Mouse (Mus musculus) bone marrow, adult 2 months (tissue): Measurements from ENCODE around the gene Nprl3.

Source experiments
- CTCF ChIP-seq: fragments of 200-500 bp; IDR thresholded peaks from 2 replicates; pipeline ENCODE4 v1.5.1; 2011; ENCODE audit warnings: low read length, control low read depth; ENCODE audit not compliant: control insufficient read depth, insufficient read depth
- POLR2A ChIP-seq: fragments of 200-500 bp; IDR thresholded peaks from 2 replicates; pipeline ENCODE4 v1.6.1; 2011; ENCODE audit warnings: low read depth, mild to moderate bottlenecking, control low read depth, low read length, borderline replicate concordance; ENCODE audit not compliant: control insufficient read depth

DNA sequence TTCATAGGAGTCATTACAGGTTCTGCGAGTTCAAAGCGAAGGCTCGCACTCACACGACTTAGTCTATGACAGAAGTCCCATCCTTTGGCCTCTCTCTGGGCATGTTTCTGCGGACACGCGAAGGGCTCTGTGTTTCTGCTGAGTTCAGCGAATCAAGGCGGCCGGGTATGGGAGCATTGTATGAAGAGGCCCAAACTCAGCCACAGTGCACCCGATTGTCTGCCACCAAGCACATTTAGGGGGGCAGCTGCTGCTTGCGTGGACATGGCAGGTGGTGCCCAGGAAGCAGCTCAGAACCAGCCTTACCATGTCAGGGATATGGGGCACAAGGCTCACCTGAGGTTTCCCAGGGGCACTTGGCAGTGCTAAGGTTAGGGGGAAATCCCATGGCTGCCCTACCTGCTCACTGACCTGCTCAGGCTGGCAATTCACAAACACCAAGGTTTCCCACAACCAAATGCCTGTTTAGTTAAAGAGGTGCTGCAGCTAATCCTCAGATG is 11.0 kb upstream of the Nprl3 start:
- no peak for TF ChIP-seq POLR2A
- no peak for TF ChIP-seq CTCF
